Mouse (Mus musculus) cerebellum, adult 2 months (tissue): ENCODE measurements around the gene Sirt7.

Source experiments
- CTCF ChIP-seq: fragments of 200-500 bp; IDR thresholded peaks from 2 replicates; pipeline ENCODE4 v1.5.1; 2011; ENCODE audit warnings: low read depth, mild to moderate bottlenecking, control low read depth, low read length, moderate library complexity, borderline replicate concordance; ENCODE audit not compliant: insufficient read depth
- POLR2A ChIP-seq: fragments of 200-500 bp; IDR thresholded peaks from 2 replicates; pipeline ENCODE4 v1.6.1; 2011; ENCODE audit warnings: low read length, control low read depth, borderline replicate concordance; ENCODE audit not compliant: insufficient read depth

DNA sequence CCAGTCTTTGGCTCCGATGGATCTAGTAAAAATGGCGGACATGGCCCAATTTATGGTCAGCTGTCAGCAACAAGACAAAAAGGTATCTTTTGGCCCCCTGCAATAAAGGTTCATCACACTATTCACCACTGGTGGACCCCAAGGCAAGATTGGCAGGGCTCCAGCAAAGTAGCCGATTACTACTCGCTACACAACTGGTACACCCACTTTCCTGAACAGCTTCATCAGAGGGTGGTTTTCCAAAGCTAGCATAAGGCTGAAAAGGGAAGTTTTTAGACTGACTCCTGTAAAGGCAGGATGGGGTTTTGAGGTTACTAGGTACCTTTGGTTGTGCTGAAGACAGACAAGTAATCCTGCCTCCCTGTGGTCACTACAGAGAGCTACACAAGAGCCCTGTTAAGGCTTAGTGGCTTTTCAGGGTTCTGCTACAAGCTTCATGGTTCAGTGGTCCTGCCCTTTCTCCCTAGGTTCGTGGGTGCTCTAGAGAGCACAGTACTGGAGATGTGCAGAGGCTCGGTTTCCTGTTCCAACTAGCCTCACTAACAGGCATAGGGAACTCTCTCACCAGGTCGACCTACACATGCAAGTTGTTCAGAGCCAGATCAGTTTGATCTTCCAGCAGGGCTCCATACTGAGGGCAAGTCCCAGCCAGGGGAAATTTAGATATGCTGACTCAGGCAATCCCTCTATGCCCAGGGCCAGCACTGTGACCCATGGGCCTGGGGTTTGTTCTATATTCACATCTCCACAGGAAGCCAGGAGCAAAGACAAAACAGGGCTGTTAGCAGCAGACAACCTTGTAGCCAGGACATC lies 47.6 kb downstream of the Sirt7 start:
- peak; percentile 23; the same call in 1 of the 2 replicates for TF ChIP-seq CTCF
- TF ChIP-seq POLR2A: no peak
